Mouse (Mus musculus) neural tube, embryonic 12.5 days (tissue): ENCODE measurements at regions not wholly inside any gene's neighbourhood (a gene's known extent, or its start where the extent isn't known, plus 50 kb on each side); places are given as distances from the start of the nearest gene placed in this dataset.

ENCODE experiments used
- ATAC-seq: fragments of 200-750 bp; cut with Nextera tagmentation; 2 replicates; pipeline ENCODE4 v1.8.0; 2017; ENCODE audit warnings: low read depth, mild to moderate bottlenecking, moderate TSS enrichment, moderate library complexity; ENCODE audit not compliant: low FRiP score
- H3K27ac ChIP-seq: fragments of 300-500 bp; sonication (generic); 2 replicates; pipeline ENCODE4 v1.5.1; 2016
- H3K27me3 ChIP-seq: fragments of 300-500 bp; sonication (generic); replicated peaks from 2 replicates; pipeline ENCODE4 v1.6.1; 2016; ENCODE audit warnings: mild to moderate bottlenecking
- H3K36me3 ChIP-seq: fragments of 300-500 bp; sonication (generic); 2 replicates; pipeline ENCODE4 v1.6.1; 2016; ENCODE audit warnings: mild to moderate bottlenecking
- H3K4me1 ChIP-seq: fragments of 300-500 bp; sonication (generic); 2 replicates; pipeline ENCODE4 v1.6.1; 2016
- H3K4me2 ChIP-seq: fragments of 300-500 bp; sonication (generic); replicated peaks from 2 replicates; pipeline ENCODE4 v1.6.1; 2016; ENCODE audit warnings: mild to moderate bottlenecking
- H3K4me3 ChIP-seq: fragments of 300-500 bp; sonication (generic); 2 replicates; pipeline ENCODE4 v1.5.1; 2016
- H3K9ac ChIP-seq: fragments of 300-500 bp; sonication (generic); 2 replicates; pipeline ENCODE4 v1.6.1; 2016; ENCODE audit warnings: mild to moderate bottlenecking
- H3K9me3 ChIP-seq: fragments of 300-500 bp; sonication (generic); 2 replicates; pipeline ENCODE4 v1.6.1; 2016; ENCODE audit warnings: mild to moderate bottlenecking
- WGBS: fragments of 180-500 bp; shearing (Covaris S2); methylation state at CpG from one replicate; pipeline ENCODE4 v1.1.7; 2016; 5-methylcytosine and 5-hydroxymethylcytosine counted together

DNA sequence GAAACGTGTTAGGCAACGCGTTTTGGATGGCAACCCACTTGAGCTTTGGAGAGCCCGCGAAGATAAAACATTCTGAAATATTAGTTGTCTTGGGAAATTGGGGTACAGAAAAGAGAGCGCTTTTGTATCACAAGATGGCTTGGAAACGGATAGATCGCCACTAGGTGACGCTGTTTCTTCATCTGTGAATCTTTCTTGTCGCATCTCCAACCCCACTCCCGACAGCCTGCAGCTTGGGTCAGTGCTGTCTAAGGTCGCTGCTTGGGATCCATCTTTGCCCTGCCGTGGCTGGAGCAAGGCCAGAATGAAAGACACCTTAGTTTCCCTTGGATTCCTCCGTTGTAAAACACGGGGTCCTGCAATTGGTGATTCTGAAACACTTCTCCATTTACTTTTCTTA lies 88.3 kb downstream of the Aldh8a1 start:
- no peaks in the 10 kb centered on the region; the same call in 1 of the 2 replicates for H3K27me3 ChIP-seq
- H3K36me3 ChIP-seq: no peaks in the 10 kb centered on the region
- no peaks in the 10 kb centered on the region for H3K9me3 ChIP-seq
- H3K4me3 ChIP-seq: no peak overlapping the region
- ATAC-seq: peak; percentile 78
- H3K4me1 ChIP-seq: no peaks in the 10 kb centered on the region
- 0 out of 2 replicates have a peak overlapping the region, but pooled peaks have one; percentile 12 for H3K4me2 ChIP-seq
- H3K27ac ChIP-seq: no peak overlapping the region
- 3% methylated on average over 15 of the region's 15 CpGs for WGBS
- H3K9ac ChIP-seq: no peak overlapping the region

DNA sequence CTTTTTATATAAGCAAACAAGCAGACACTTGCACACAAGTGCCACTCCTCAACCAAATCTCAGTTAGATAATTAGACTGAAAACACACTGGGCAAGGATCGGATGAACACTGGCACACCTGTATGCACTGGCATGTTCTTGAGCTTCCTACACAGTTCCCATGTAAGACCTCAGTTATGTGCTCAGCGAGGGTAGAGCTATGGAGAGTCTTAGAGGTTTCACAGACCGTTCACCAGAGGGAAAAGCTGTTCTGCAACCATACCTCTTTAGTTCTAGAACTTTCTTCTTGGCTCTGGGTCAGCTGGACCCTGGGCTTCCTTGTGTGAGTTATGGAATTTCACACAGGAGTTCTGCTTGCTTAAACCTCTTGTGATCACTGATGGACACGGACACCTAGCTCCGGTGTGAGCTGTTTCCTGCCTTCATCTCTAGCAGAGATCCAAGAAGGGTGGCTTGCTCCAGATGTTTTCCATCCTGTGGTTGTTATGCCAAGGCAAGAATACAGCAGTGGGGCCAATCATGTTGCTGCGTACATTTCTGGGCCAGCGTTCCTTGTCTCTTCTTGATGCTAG lies 88.8 kb downstream of the Aldh8a1 start:
- no peaks in the 10 kb centered on the region for H3K9me3 ChIP-seq
- no peak overlapping the region for H3K27ac ChIP-seq
- no peaks in the 10 kb centered on the region for H3K36me3 ChIP-seq
- no peaks in the 10 kb centered on the region; the same call in 1 of the 2 replicates for H3K27me3 ChIP-seq
- 0 out of 2 replicates have a peak, but pooled peaks have one; percentile 9 for ATAC-seq
- 78% methylated on average over 7 of the region's 7 CpGs for WGBS
- no peak overlapping the region for H3K4me2 ChIP-seq
- no peaks in the 10 kb centered on the region for H3K4me1 ChIP-seq
- H3K9ac ChIP-seq: no peak overlapping the region
- H3K4me3 ChIP-seq: no peak overlapping the region

DNA sequence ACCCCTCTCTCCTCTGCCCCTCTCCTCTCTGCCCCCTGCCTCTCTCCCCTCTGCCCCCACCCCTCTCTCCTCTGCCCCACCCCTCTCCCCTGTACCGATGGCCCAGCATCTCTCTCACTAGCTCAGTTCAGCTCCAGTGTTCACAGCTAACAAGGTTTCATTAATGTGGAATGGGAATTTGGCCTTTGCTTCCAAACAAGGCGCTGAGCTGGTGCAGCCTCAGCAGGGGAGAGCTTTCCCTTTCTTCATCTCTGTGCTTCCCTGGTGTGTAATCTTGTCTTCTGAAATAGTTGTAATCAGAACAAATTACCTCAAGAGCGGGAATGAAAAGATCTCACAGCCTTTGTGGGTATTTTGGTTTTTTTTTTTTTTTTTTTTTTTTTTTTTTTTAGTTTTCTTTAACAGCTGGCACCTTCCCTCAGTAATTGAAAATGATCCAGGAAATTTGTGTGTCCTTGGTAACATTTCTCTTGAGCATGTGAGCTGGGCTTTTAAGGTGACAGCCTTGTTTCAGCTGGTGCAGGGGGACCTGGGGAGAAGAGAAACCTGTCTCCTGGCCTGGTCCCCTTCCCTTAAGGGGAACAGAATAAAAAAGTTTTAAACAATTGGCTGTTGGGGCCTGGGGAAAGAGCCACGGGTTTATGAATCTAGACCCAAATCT lies 90.5 kb downstream of the Aldh8a1 start:
- WGBS: 21% methylated on average over 4 of the region's 4 CpGs
- H3K9me3 ChIP-seq: no peaks in the 10 kb centered on the region
- no peak overlapping the region for H3K4me2 ChIP-seq
- no peak overlapping the region for H3K4me3 ChIP-seq
- H3K9ac ChIP-seq: no peak overlapping the region
- ATAC-seq: no peak
- H3K27ac ChIP-seq: no peak overlapping the region
- no peaks in the 10 kb centered on the region for H3K36me3 ChIP-seq
- no peaks in the 10 kb centered on the region; the same call in 1 of the 2 replicates for H3K27me3 ChIP-seq
- no peaks in the 10 kb centered on the region for H3K4me1 ChIP-seq

DNA sequence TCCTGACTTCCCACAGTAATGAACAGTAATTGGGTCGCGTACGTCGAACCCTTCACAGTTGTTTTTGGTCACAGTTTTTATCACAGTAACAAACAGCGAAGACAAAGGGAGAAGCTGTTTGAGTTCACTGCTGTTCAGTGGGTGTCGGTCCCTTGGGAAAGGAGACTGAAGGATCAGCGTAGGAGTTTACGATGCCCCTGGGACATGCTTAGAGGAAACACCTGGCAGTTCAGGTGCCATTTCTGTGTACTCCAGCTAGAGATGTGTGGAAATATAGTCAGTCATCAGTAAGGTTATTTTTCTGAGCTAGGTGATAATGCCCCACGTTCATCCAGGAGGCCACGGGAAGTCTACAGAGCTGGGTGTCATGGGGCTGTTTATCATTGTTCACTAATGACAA lies 91.3 kb downstream of the Aldh8a1 start:
- Histone ChIP-seq H3K27me3 (no peaks in the 10 kb centered on the region; the same call in 1 of the 2 replicates), H3K9me3 (no peaks in the 10 kb centered on the region), H3K9ac (no peak overlapping the region), H3K27ac (no peak overlapping the region), H3K4me1 (no peaks in the 10 kb centered on the region), H3K36me3 (no peaks in the 10 kb centered on the region), H3K4me2 (no peak overlapping the region), H3K4me3 (no peak overlapping the region)
- no peak for ATAC-seq
- WGBS: 61% methylated on average over 10 of the region's 10 CpGs

DNA sequence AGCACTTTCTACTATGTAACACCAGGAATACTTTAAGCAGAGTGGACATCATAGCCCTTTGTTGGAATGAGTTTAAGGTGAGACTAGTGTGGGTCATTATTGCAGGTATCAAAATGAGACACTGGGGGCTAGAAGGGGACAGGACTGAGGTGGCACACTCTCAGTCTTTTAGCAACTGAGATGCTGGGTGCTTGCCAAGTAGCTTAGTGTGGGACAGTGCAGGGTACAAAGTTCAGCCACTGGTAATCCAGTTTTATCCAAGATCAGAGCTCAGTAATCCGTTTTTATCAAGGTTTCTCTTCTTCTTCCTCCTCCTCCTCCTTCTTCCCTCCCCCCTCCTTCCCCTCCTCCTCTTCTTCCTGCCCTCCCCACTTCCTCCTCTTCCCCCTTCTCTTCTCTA lies 92.9 kb downstream of the Aldh8a1 start:
- Histone ChIP-seq H3K27me3 (no peaks in the 10 kb centered on the region), H3K4me3 (no peak overlapping the region), H3K4me2 (no peak overlapping the region), H3K9ac (no peak overlapping the region), H3K36me3 (no peaks in the 10 kb centered on the region), H3K27ac (no peak overlapping the region), H3K9me3 (no peaks in the 10 kb centered on the region), H3K4me1 (no peaks in the 10 kb centered on the region)
- ATAC-seq: no peak
- 72% methylated on average over 1 of the region's 1 CpGs for WGBS

DNA sequence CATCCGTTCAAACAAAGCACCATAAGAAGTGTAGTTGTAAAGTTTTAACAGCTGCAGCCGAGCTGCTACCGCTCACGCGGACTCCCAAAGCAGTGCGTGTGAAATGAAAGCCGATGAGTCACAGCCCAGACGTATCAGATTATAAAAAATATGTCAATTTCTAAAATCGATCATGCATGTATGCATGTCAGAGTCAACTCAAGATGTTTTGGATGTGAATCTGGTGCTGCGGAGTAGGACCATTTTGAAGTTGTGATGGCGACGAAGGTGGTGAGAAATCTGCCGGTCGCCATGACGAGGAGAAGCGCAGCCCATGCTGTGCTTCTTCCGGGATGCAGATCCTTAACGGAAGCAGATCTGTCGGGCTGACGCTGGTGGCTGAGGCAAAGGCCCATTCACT lies 93.5 kb downstream of the Aldh8a1 start:
- no peak for ATAC-seq
- 77% methylated on average over 20 of the region's 20 CpGs for WGBS

DNA sequence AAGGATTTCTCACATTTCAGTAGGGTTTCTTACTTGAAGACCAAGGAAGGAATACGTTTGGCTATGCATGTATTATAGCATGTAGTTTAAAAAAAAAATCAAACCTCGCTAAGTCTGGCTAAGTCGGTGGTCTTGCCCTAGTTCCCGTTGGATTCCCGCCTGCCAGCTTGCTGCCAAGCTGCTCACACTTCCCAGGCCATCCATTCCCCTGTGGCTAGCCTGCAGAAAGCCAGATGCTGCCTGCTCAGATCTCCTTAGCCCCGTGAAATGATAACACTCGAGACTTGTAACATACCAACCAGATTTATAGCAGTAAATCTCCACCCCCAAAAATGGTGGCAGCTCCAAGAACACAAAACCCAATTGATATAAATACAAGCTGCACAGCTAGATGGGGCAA lies 97.2 kb downstream of the Aldh8a1 start:
- Histone ChIP-seq H3K4me2 (no peak overlapping the region), H3K27ac (no peak overlapping the region), H3K4me1 (no peaks in the 10 kb centered on the region), H3K36me3 (no peaks in the 10 kb centered on the region), H3K9me3 (no peaks in the 10 kb centered on the region), H3K9ac (no peak overlapping the region), H3K27me3 (no peaks in the 10 kb centered on the region), H3K4me3 (no peak overlapping the region)
- no peak for ATAC-seq
- WGBS: 72% methylated on average over 7 of the region's 7 CpGs

More for the DNA sequence above, 93.5 kb downstream of the Aldh8a1 start:
- no peaks in the 10 kb centered on the region for H3K36me3 ChIP-seq
- no peak overlapping the region for H3K9ac ChIP-seq
- H3K27me3 ChIP-seq: no peaks in the 10 kb centered on the region
- H3K4me2 ChIP-seq: no peak overlapping the region
- no peaks in the 10 kb centered on the region for H3K9me3 ChIP-seq
- no peak overlapping the region for H3K4me3 ChIP-seq
- no peak overlapping the region for H3K27ac ChIP-seq
- H3K4me1 ChIP-seq: no peaks in the 10 kb centered on the region

DNA sequence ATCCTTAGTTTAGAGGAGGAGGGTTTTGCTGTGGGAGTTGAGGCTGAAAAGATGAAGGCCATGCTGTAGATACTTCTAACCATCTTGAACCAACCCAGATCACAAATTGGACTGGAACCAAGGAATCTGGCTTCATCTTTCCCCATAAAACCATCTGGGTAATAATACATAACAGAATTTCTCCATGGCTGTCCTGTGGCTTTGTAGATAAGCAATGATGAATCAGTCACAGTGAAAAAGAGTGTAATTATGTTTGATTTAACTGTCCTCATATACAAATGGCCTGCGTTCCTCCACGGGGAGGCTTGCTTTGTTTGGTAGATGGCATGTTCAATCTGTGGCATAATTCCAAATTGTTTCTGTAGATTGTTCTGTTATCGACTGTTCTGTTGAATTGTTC lies 100.9 kb downstream of the Aldh8a1 start:
- H3K36me3 ChIP-seq: no peaks in the 10 kb centered on the region
- H3K9ac ChIP-seq: no peak overlapping the region
- H3K27me3 ChIP-seq: no peaks in the 10 kb centered on the region
- no peaks in the 10 kb centered on the region for H3K9me3 ChIP-seq
- H3K4me3 ChIP-seq: no peak overlapping the region
- no peak overlapping the region for H3K27ac ChIP-seq
- no peaks in the 10 kb centered on the region for H3K4me1 ChIP-seq
- 90% methylated on average over 3 of the region's 3 CpGs for WGBS
- no peak overlapping the region for H3K4me2 ChIP-seq
- ATAC-seq: no peak

DNA sequence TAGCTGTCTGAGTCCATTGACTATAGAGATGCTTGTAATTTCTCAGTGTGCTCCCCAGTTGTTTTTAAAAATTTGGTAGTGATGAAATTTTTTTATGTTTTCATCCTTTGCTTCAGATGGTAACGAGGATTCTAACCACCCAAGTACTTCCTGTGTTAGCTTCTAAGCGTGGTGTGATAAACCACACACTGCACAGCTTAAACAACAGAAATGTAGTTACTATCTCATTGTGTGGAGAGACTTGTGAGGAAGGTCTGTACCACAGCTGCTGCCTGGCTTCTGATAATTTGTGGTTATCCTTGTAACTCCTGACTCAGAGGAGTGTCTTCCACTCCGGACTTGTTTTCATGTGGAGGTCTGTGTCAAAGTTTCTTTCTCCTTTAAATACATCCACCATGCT lies 102.3 kb downstream of the Aldh8a1 start:
- H3K27me3 ChIP-seq: no peaks in the 10 kb centered on the region
- H3K4me1 ChIP-seq: no peaks in the 10 kb centered on the region
- no peak overlapping the region for H3K4me3 ChIP-seq
- H3K4me2 ChIP-seq: no peak overlapping the region
- H3K9ac ChIP-seq: no peak overlapping the region
- H3K36me3 ChIP-seq: no peaks in the 10 kb centered on the region
- 91% methylated on average over 3 of the region's 3 CpGs for WGBS
- H3K27ac ChIP-seq: no peak overlapping the region
- ATAC-seq: no peak
- H3K9me3 ChIP-seq: no peaks in the 10 kb centered on the region

DNA sequence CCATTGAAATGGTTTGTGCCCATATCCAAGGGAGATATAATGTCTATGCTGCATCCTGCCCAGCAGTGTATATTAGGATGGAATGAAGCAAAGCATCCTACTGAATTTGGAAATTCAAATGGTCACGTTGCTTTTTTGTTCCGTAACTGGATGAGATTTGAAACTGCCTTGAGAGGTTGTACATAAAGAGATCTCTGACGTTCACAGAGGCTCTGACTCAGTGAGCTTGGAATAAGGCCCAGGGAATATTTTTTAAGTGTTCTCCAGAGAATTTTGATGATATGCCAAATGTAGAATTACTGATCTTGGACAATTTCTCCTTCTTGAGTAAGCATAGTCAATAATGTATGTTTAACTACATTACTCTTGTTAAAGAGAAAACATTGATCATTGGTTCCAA lies 104.2 kb downstream of the Aldh8a1 start:
- Histone ChIP-seq H3K9ac (no peak overlapping the region), H3K4me1 (no peaks in the 10 kb centered on the region), H3K27ac (no peak overlapping the region), H3K36me3 (no peaks in the 10 kb centered on the region), H3K4me2 (no peak overlapping the region), H3K4me3 (no peak overlapping the region), H3K27me3 (no peaks in the 10 kb centered on the region), H3K9me3 (no peaks in the 10 kb centered on the region)
- 92% methylated on average over 3 of the region's 3 CpGs for WGBS
- no peak for ATAC-seq

DNA sequence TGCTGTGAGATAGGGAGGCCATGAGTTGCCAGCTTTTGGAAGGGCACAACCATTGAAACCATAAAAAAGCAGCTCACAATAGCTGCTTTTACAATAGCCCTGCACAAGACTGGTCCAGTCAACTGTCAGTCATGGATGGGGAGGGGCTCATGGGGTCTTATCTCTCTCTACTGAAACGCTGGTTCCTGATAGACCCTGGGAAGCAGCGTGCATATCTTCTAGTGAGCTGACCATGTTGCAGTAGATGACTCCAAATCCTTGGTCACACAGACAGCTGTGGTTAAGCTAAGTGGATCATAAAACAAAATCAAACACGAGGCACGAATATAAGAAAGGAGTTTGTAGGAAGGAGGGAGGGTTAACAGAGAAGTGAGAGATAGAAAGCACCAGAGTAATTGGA lies 105.0 kb downstream of the Aldh8a1 start:
- no peak for ATAC-seq
- H3K9me3 ChIP-seq: no peaks in the 10 kb centered on the region
- no peaks in the 10 kb centered on the region for H3K36me3 ChIP-seq
- no peak overlapping the region for H3K9ac ChIP-seq
- H3K27ac ChIP-seq: no peak overlapping the region
- H3K4me1 ChIP-seq: no peaks in the 10 kb centered on the region
- 73% methylated on average over 4 of the region's 4 CpGs for WGBS
- no peak overlapping the region for H3K4me3 ChIP-seq
- no peaks in the 10 kb centered on the region for H3K27me3 ChIP-seq
- H3K4me2 ChIP-seq: no peak overlapping the region

DNA sequence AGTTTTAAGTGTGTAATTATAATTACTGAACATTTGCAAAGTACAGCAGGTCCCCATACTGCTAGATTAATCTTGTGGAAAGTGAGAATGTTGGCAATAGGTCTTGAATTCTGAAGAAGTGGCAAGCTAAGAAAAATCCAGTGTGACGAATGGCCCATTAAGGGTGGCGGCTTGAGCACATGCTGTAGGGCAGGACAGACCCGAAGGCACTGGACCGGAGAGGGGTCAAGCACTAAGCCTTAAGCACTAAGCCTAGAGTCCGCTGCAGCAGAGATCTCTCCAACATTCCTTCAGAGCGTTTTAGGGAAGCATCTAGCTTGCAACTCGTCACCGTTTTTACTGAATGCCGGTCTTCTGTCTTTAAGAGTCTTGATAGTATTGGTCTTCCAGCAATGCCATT lies 105.6 kb downstream of the Aldh8a1 start:
- Histone ChIP-seq H3K9me3 (no peaks in the 10 kb centered on the region), H3K4me2 (no peak overlapping the region), H3K4me3 (no peak overlapping the region), H3K27ac (no peak overlapping the region), H3K4me1 (no peaks in the 10 kb centered on the region), H3K36me3 (no peaks in the 10 kb centered on the region), H3K27me3 (no peaks in the 10 kb centered on the region), H3K9ac (no peak overlapping the region)
- no peak for ATAC-seq
- WGBS: 85% methylated on average over 9 of the region's 9 CpGs

DNA sequence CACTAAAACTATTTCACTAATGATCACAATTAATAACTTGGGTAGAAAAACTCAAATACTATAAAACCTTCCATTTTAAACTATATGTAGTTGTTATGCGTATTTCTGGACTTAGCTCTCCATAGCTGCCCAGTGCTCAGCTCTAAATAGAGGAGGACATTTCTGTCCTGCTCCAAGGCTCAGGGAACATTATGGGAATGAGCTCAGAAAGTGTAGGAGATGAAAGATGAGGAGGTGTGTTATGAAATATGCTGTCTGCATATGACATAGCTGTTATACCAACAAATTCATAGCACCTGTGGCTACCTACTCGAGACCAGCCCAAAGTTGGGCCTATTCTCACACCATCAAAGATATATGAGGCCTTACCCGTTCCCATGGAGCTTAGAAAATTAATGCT lies 106.3 kb downstream of the Aldh8a1 start:
- H3K27me3 ChIP-seq: no peaks in the 10 kb centered on the region
- H3K27ac ChIP-seq: no peak overlapping the region
- no peaks in the 10 kb centered on the region for H3K9me3 ChIP-seq
- H3K36me3 ChIP-seq: no peaks in the 10 kb centered on the region
- no peak overlapping the region for H3K9ac ChIP-seq
- H3K4me1 ChIP-seq: no peaks in the 10 kb centered on the region
- no peak for ATAC-seq
- 86% methylated on average over 3 of the region's 3 CpGs for WGBS
- H3K4me3 ChIP-seq: no peak overlapping the region
- H3K4me2 ChIP-seq: no peak overlapping the region
